Mouse (Mus musculus) regulatory T cell (primary cell): Measurements from ENCODE around the gene Galnt9.

Experiments used
- in situ Hi-C: fragments of 300-600 bp; cut with MboI, MseI; formaldehyde crosslinking; loops from one replicate; pipeline ENCODE4 v1.15.1; 2025; ENCODE audit warnings: high pct_unique_total_duplicates

Galnt9 gene

GRCm38 (mm10) chr5:110535964-110536363, 8.2 kb upstream of the Galnt9 start:
- in situ Hi-C loops: no loop called here

- in situ Hi-C loops: no loop called here
Observed at GRCm38 (mm10) chr5:110540947-110541346, 3.2 kb upstream of the Galnt9 start.

GRCm38 (mm10) chr5:110541456-110541855, 2.7 kb upstream of the Galnt9 start:
- in situ Hi-C loops: no loop called here

GRCm38 (mm10) chr5:110544691-110545069, 525 bp downstream of the Galnt9 start:
- in situ Hi-C loops: no loop called here

GRCm38 (mm10) chr5:110545311-110545710, 1.2 kb downstream of the Galnt9 start:
- in situ Hi-C loops: no loop called here

GRCm38 (mm10) chr5:110546136-110546535, 2.0 kb downstream of the Galnt9 start:
- in situ Hi-C loops: no loop called here

- in situ Hi-C loops: no loop called here
Observed at GRCm38 (mm10) chr5:110546726-110547406, 2.7 kb downstream of the Galnt9 start.

- in situ Hi-C loops: no loop called here
Observed at GRCm38 (mm10) chr5:110548446-110548845, 4.3 kb downstream of the Galnt9 start.

GRCm38 (mm10) chr5:110550189-110550588, 6.0 kb downstream of the Galnt9 start:
- in situ Hi-C loops: no loop called here

GRCm38 (mm10) chr5:110550841-110551240, 6.7 kb downstream of the Galnt9 start:
- in situ Hi-C loops: no loop called here

GRCm38 (mm10) chr5:110552005-110552404, 7.8 kb downstream of the Galnt9 start:
- in situ Hi-C loops: no loop called here

GRCm38 (mm10) chr5:110553315-110553714, 9.2 kb downstream of the Galnt9 start:
- in situ Hi-C loops: no loop called here

- in situ Hi-C loops: no loop called here
Observed at GRCm38 (mm10) chr5:110555198-110555597, 11.0 kb downstream of the Galnt9 start.

- in situ Hi-C loops: no loop called here
Observed at GRCm38 (mm10) chr5:110558368-110558767, 14.2 kb downstream of the Galnt9 start.

- in situ Hi-C loops: no loop called here
Observed at GRCm38 (mm10) chr5:110559679-110560078, 15.5 kb downstream of the Galnt9 start.

- in situ Hi-C loops: no loop called here
Observed at GRCm38 (mm10) chr5:110562741-110563326, 18.7 kb downstream of the Galnt9 start.

GRCm38 (mm10) chr5:110564986-110565644, 21.0 kb downstream of the Galnt9 start:
- in situ Hi-C loops: no loop called here

- in situ Hi-C loops: no loop called here
Observed at GRCm38 (mm10) chr5:110567547-110567946, 23.4 kb downstream of the Galnt9 start.

GRCm38 (mm10) chr5:110574888-110575287, 30.7 kb downstream of the Galnt9 start:
- in situ Hi-C loops: no loop called here

- in situ Hi-C loops: no loop called here
Observed at GRCm38 (mm10) chr5:110579296-110579695, 35.1 kb downstream of the Galnt9 start.

GRCm38 (mm10) chr5:110580569-110581239, 36.5 kb downstream of the Galnt9 start:
- in situ Hi-C loops: no loop called here
